Mouse (Mus musculus) brain, embryonic 14.5 days (tissue): Measurements from ENCODE around the gene Slc26a8.

Experiments
- CTCF ChIP-seq: fragments of 200-500 bp; IDR thresholded peaks from 2 replicates; pipeline ENCODE4 v1.5.1; 2012; ENCODE audit warnings: inconsistent platforms, mild to moderate bottlenecking, moderate library complexity, borderline replicate concordance; ENCODE audit not compliant: insufficient read depth, insufficient read length; ENCODE audit errors: extremely low read depth
- POLR2A ChIP-seq: fragments of 200-500 bp; IDR thresholded peaks from 2 replicates; pipeline ENCODE4 v1.6.1; 2012; ENCODE audit warnings: mild to moderate bottlenecking, inconsistent platforms, borderline replicate concordance; ENCODE audit not compliant: poor library complexity, insufficient read depth, insufficient read length, severe bottlenecking; ENCODE audit errors: extremely low read depth

GRCm38 (mm10) chr17:28699789-28700188, 9.8 kb upstream of the Slc26a8 start:
- TF ChIP-seq CTCF (no peak), POLR2A (no peak)
